Mouse (Mus musculus): ENCODE results near the gene Mamdc4.

Gene Mamdc4

GRCm38 (mm10) chr2:25607761-25608622, 33.3 kb upstream of the Mamdc4 start, which contains the start of gene Rabl6:
Gene Rabl6, minus strand, starts transcription at chr2:25608521.
- TF ChIP-seq POU5F1 (IDR thresholded peaks at IDR 0.05; ENCODE audit: borderline replicate concordance, low read length) (no peak), NANOG (IDR thresholded peaks at IDR 0.05; ENCODE audit: borderline replicate concordance, low read length) (no peak), CTCF (conservative IDR thresholded peaks at IDR 0.05; ENCODE audit: low read length) (no peak)
- peaks cover 43% of the 10 kb centered on the region for H3K27me3 ChIP-seq (ENCODE audit: insufficient read depth, low read length)
- peak within 1 kb of the TSS; percentile 96 for H3K4me3 ChIP-seq (replicated peaks; ENCODE audit: low read length)
- peaks cover 15% of the 10 kb centered on the region for H3K4me1 ChIP-seq (replicated peaks; ENCODE audit: low read depth, low read length)
- H3K9me3 ChIP-seq (ENCODE audit: low read length): no peaks in the 10 kb centered on the region
- peaks cover 8% of the 10 kb centered on the region for H3K36me3 ChIP-seq (ENCODE audit: insufficient read depth, low read length)

- H3K9me3 ChIP-seq (ENCODE audit: low read length): no peaks in the 10 kb centered on the region
- H3K36me3 ChIP-seq (ENCODE audit: insufficient read depth, low read length): peaks cover 63% of the 10 kb centered on the region
- peaks cover 14% of the 10 kb centered on the region for H3K4me1 ChIP-seq (replicated peaks; ENCODE audit: low read depth, low read length)
- no peaks in the 10 kb centered on the region for H3K27me3 ChIP-seq (ENCODE audit: insufficient read depth, low read length)
- TF ChIP-seq CTCF (conservative IDR thresholded peaks at IDR 0.05; ENCODE audit: low read length) (no peak), NANOG (IDR thresholded peaks at IDR 0.05; ENCODE audit: borderline replicate concordance, low read length) (no peak), POU5F1 (IDR thresholded peaks at IDR 0.05; ENCODE audit: borderline replicate concordance, low read length) (no peak)
- H3K4me3 ChIP-seq (replicated peaks; ENCODE audit: low read length): no peak overlapping the region
These were observed 27.9 kb upstream of the Mamdc4 start for GRCm38 (mm10) chr2:25602526-25602925.

GRCm38 (mm10) chr2:25600037-25600436, 25.4 kb upstream of the Mamdc4 start:
- H3K4me3 ChIP-seq (replicated peaks; ENCODE audit: low read length): no peak overlapping the region
- TF ChIP-seq CTCF (conservative IDR thresholded peaks at IDR 0.05; ENCODE audit: low read length) (no peak), POU5F1 (IDR thresholded peaks at IDR 0.05; ENCODE audit: borderline replicate concordance, low read length) (no peak), NANOG (IDR thresholded peaks at IDR 0.05; ENCODE audit: borderline replicate concordance, low read length) (no peak)

DNA sequence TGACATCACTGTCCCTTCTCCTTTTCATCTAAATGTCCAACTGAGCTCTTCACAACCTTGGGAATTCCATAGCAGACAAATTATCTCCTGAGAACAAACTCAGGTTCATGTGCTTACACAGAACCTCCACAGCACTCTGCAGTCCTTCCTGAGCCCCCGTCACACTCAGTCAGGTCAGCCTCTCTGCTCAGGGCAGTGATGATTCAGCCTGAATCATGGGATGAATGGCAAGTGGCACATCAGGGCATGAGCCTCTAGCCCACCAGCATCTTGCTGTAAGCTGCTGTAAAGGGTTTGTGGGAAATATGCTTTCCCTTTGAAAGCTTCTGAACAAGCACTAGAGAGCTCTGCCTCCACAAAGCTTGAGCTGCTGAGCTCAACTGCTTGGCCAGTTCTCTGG, 24.1 kb upstream of the Mamdc4 start:
- H3K4me3 ChIP-seq (replicated peaks; ENCODE audit: low read length): no peak overlapping the region
- no peak for TF ChIP-seq POU5F1 (IDR thresholded peaks at IDR 0.05; ENCODE audit: borderline replicate concordance, low read length)
- no peak for TF ChIP-seq CTCF (conservative IDR thresholded peaks at IDR 0.05; ENCODE audit: low read length)
- no peak for TF ChIP-seq NANOG (IDR thresholded peaks at IDR 0.05; ENCODE audit: borderline replicate concordance, low read length)
- 0 out of 2 replicates have a peak, but pooled peaks cover 3% of the 10 kb centered on the region for H3K4me1 ChIP-seq (replicated peaks; ENCODE audit: low read depth, low read length)
- H3K36me3 ChIP-seq (ENCODE audit: insufficient read depth, low read length): peaks cover 91% of the 10 kb centered on the region
- H3K27me3 ChIP-seq (ENCODE audit: insufficient read depth, low read length): no peaks in the 10 kb centered on the region
- H3K9me3 ChIP-seq (ENCODE audit: low read length): no peaks in the 10 kb centered on the region

More at GRCm38 (mm10) chr2:25600037-25600436, 25.4 kb upstream of the Mamdc4 start:
- H3K27me3 ChIP-seq (ENCODE audit: insufficient read depth, low read length): no peaks in the 10 kb centered on the region
- 0 out of 2 replicates have a peak, but pooled peaks cover 3% of the 10 kb centered on the region for H3K4me1 ChIP-seq (replicated peaks; ENCODE audit: low read depth, low read length)
- H3K36me3 ChIP-seq (ENCODE audit: insufficient read depth, low read length): peaks cover 88% of the 10 kb centered on the region
- no peaks in the 10 kb centered on the region for H3K9me3 ChIP-seq (ENCODE audit: low read length)

DNA sequence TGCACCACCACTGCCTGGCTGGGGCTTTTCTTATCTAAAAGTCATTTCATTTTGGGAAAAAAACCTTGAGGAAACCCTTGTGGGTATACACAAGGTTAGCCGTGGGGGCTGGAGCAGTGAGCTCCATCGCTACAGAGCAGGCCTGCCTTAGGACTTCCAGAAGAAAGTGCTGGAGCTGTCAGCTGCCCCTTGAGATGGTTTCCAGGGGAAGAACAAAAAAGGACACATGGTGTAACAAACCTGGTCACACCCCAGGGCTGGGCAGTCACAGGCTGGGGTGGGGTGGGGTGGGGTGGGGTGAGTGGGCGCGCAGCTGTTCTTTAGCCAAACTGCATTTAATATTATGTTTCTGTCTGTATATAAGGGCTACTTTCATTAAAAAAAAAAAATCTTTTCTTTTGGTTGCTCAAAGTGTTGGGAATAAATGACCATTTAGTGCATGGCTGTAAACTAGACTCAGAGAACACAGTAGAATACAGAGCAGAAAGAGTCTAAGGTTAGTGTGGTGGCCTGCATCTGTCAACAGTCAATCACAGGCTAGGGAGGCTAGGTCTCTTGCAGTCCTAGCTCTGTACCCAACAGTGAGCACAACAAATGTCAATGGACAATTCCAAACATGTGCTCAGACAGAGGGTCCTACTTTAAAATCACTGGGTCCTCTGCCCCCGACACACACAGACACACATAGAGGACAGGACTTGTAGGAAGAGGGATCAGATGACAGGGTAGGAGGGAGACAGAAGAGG, 22.3 kb upstream of the Mamdc4 start:
- TF ChIP-seq NANOG (IDR thresholded peaks at IDR 0.05; ENCODE audit: borderline replicate concordance, low read length) (no peak), POU5F1 (IDR thresholded peaks at IDR 0.05; ENCODE audit: borderline replicate concordance, low read length) (no peak), CTCF (conservative IDR thresholded peaks at IDR 0.05; ENCODE audit: low read length) (no peak)
- H3K36me3 ChIP-seq (ENCODE audit: insufficient read depth, low read length): peaks cover 95% of the 10 kb centered on the region
- H3K4me3 ChIP-seq (replicated peaks; ENCODE audit: low read length): no peak overlapping the region
- H3K9me3 ChIP-seq (ENCODE audit: low read length): no peaks in the 10 kb centered on the region
- no peaks in the 10 kb centered on the region for H3K27me3 ChIP-seq (ENCODE audit: insufficient read depth, low read length)
- H3K4me1 ChIP-seq (replicated peaks; ENCODE audit: low read depth, low read length): peaks cover 3% of the 10 kb centered on the region; the same call in 1 of the 2 replicates

DNA sequence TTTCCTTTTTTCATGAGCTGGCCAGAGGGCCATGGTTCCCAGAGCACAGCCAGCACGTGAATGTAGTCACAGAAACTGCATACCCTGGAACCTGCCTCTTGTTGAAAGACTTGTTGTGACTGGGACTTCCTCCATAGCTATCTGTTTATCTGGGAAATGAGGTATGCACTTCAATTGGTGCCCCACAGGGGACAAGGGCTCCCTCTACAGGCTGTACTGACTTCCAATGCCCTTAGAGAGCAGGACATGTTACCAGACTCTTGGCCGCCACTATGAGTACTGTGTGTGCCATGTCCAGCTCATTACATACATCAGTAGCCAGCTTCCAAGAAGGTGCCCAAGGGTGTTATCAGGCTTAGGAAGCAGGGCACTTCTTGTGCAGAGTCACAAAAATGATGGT, 17.2 kb upstream of the Mamdc4 start:
- Histone ChIP-seq H3K4me1 (replicated peaks; ENCODE audit: low read depth, low read length) (no peaks in the 10 kb centered on the region; the same call in 1 of the 2 replicates), H3K4me3 (replicated peaks; ENCODE audit: low read length) (no peak overlapping the region), H3K9me3 (ENCODE audit: low read length) (no peaks in the 10 kb centered on the region), H3K27me3 (ENCODE audit: insufficient read depth, low read length) (no peaks in the 10 kb centered on the region), H3K36me3 (ENCODE audit: insufficient read depth, low read length) (peaks cover 95% of the 10 kb centered on the region)
- TF ChIP-seq NANOG (IDR thresholded peaks at IDR 0.05; ENCODE audit: borderline replicate concordance, low read length) (no peak), CTCF (conservative IDR thresholded peaks at IDR 0.05; ENCODE audit: low read length) (peak; percentile 61)

GRCm38 (mm10) chr2:25588227-25588907, 13.7 kb upstream of the Mamdc4 start:
- no peaks in the 10 kb centered on the region for H3K27me3 ChIP-seq (ENCODE audit: insufficient read depth, low read length)
- H3K36me3 ChIP-seq (ENCODE audit: insufficient read depth, low read length): peaks cover 99% of the 10 kb centered on the region
- no peak overlapping the region for H3K4me3 ChIP-seq (replicated peaks; ENCODE audit: low read length)
- no peak for TF ChIP-seq POU5F1 (IDR thresholded peaks at IDR 0.05; ENCODE audit: borderline replicate concordance, low read length)
- no peak for TF ChIP-seq CTCF (conservative IDR thresholded peaks at IDR 0.05; ENCODE audit: low read length)
- TF ChIP-seq NANOG (IDR thresholded peaks at IDR 0.05; ENCODE audit: borderline replicate concordance, low read length): no peak
- H3K4me1 ChIP-seq (replicated peaks; ENCODE audit: low read depth, low read length): peaks cover 16% of the 10 kb centered on the region
- H3K9me3 ChIP-seq (ENCODE audit: low read length): no peaks in the 10 kb centered on the region

DNA sequence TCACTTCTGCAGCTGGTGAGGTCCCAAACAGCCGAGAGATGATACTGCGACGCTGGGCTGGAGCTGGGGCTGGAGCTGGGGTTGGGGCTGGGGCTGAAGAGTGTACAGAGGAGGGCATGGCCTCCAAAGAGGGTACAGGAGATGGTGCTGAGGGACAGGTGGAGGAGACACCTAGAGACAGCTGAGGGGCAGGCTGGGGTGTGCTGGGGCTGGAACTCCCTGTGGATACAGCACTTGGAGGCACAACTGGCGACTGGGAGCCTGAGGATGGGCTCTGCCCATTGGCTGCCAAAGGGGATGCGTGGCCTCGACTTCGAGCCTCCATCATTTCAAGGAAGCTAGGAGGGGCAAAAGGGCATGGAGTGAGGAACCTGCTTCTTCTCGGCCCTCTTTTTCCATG, 12.6 kb upstream of the Mamdc4 start:
- no peak for TF ChIP-seq POU5F1 (IDR thresholded peaks at IDR 0.05; ENCODE audit: borderline replicate concordance, low read length)
- TF ChIP-seq NANOG (IDR thresholded peaks at IDR 0.05; ENCODE audit: borderline replicate concordance, low read length): no peak
- no peak for TF ChIP-seq CTCF (conservative IDR thresholded peaks at IDR 0.05; ENCODE audit: low read length)
- peaks cover 99% of the 10 kb centered on the region for H3K36me3 ChIP-seq (ENCODE audit: insufficient read depth, low read length)
- H3K9me3 ChIP-seq (ENCODE audit: low read length): no peaks in the 10 kb centered on the region
- no peak overlapping the region for H3K4me3 ChIP-seq (replicated peaks; ENCODE audit: low read length)
- 0 out of 2 replicates have a peak, but pooled peaks cover under 1% of the 10 kb centered on the region for H3K27me3 ChIP-seq (ENCODE audit: insufficient read depth, low read length)
- peaks cover 27% of the 10 kb centered on the region for H3K4me1 ChIP-seq (replicated peaks; ENCODE audit: low read depth, low read length)

Data from E14TG2a.4 (cell line).